Mouse (Mus musculus): ENCODE measurements around the gene Cd6. TPM values are rescaled to one million over a fixed set of nuclear protein-coding genes. Genes with fewer than 3 reads are reported as not detected.

The Cd6 gene
- polyA plus RNA-seq, 1 experiment from 2014 or later = not detected

- H3K9ac ChIP-seq (replicated peaks) = no peak overlapping the region
- H3K4me2 ChIP-seq (replicated peaks) = no peak overlapping the region
- H3K36me3 ChIP-seq = no peaks in the 10 kb centered on the region
- no peak overlapping the region for H3K4me3 ChIP-seq (replicated peaks)
- WGBS = 66% methylated on average over 11 of the region's 11 CpGs
- no peaks in the 10 kb centered on the region for H3K9me3 ChIP-seq
- 0 out of 2 replicates have a peak overlapping the region, but pooled peaks have one; percentile 1 for H3K27ac ChIP-seq
- ATAC-seq = peak; percentile 76
- H3K27me3 ChIP-seq = no peaks in the 10 kb centered on the region
- H3K4me1 ChIP-seq (replicated peaks) = peaks cover 15% of the 10 kb centered on the region
Observed at GRCm38 (mm10) chr19:10809428-10810175, 20.3 kb downstream of the Cd6 start.

- WGBS = 92% methylated on average over 12 of the region's 12 CpGs
- no peak overlapping the region for H3K4me3 ChIP-seq (replicated peaks)
- no peak overlapping the region for H3K4me2 ChIP-seq (replicated peaks)
- H3K4me1 ChIP-seq (replicated peaks) = peaks cover 15% of the 10 kb centered on the region
- peak; percentile 48; the same call in 1 of the 2 replicates for ATAC-seq
- H3K9ac ChIP-seq (replicated peaks) = no peak overlapping the region
- H3K9me3 ChIP-seq = no peaks in the 10 kb centered on the region
- no peaks in the 10 kb centered on the region for H3K36me3 ChIP-seq
- no peak overlapping the region for H3K27ac ChIP-seq
- no peaks in the 10 kb centered on the region for H3K27me3 ChIP-seq
Observed at GRCm38 (mm10) chr19:10808524-10809233, 21.2 kb downstream of the Cd6 start.

GRCm38 (mm10) chr19:10805661-10806285 is 24.1 kb downstream of the Cd6 start:
- Histone ChIP-seq H3K9ac (replicated peaks) (no peak overlapping the region), H3K4me2 (replicated peaks) (no peak overlapping the region), H3K27ac (no peak overlapping the region), H3K4me3 (replicated peaks) (no peak overlapping the region), H3K27me3 (no peaks in the 10 kb centered on the region), H3K36me3 (no peaks in the 10 kb centered on the region), H3K9me3 (no peaks in the 10 kb centered on the region), H3K4me1 (replicated peaks) (peaks cover 15% of the 10 kb centered on the region)
- ATAC-seq = no peak
- 86% methylated on average over 11 of the region's 11 CpGs for WGBS

- H3K9me3 ChIP-seq = no peaks in the 10 kb centered on the region
- no peak for ATAC-seq
- 82% methylated on average over 2 of the region's 2 CpGs for WGBS
- no peak overlapping the region for H3K4me2 ChIP-seq (replicated peaks)
- no peak overlapping the region for H3K9ac ChIP-seq (replicated peaks)
- H3K4me1 ChIP-seq (replicated peaks) = peaks cover 12% of the 10 kb centered on the region
- no peak overlapping the region for H3K27ac ChIP-seq
- H3K27me3 ChIP-seq = no peaks in the 10 kb centered on the region
- no peak overlapping the region for H3K4me3 ChIP-seq (replicated peaks)
- no peaks in the 10 kb centered on the region for H3K36me3 ChIP-seq
Observed at GRCm38 (mm10) chr19:10804850-10805660, 24.8 kb downstream of the Cd6 start.

GRCm38 (mm10) chr19:10803751-10804150 is 26.1 kb downstream of the Cd6 start:
- H3K4me2 ChIP-seq (replicated peaks) = no peak overlapping the region
- no peak overlapping the region for H3K4me3 ChIP-seq (replicated peaks)
- no peak overlapping the region for H3K27ac ChIP-seq
- H3K4me1 ChIP-seq (replicated peaks) = 0 out of 2 replicates have a peak, but pooled peaks cover under 1% of the 10 kb centered on the region
- no peaks in the 10 kb centered on the region for H3K27me3 ChIP-seq
- no peaks in the 10 kb centered on the region for H3K9me3 ChIP-seq
- no peak overlapping the region for H3K9ac ChIP-seq (replicated peaks)
- 68% methylated on average over 5 of the region's 5 CpGs for WGBS
- no peaks in the 10 kb centered on the region for H3K36me3 ChIP-seq
- ATAC-seq = no peak

- Histone ChIP-seq H3K4me3 (replicated peaks) (no peak overlapping the region), H3K9ac (replicated peaks) (no peak overlapping the region), H3K27me3 (no peaks in the 10 kb centered on the region), H3K9me3 (no peaks in the 10 kb centered on the region), H3K36me3 (no peaks in the 10 kb centered on the region), H3K27ac (no peak overlapping the region), H3K4me1 (replicated peaks) (no peaks in the 10 kb centered on the region), H3K4me2 (replicated peaks) (no peak overlapping the region)
- no peak for ATAC-seq
- 89% methylated on average over 6 of the region's 6 CpGs for WGBS
Observed at GRCm38 (mm10) chr19:10801906-10802305, 28.0 kb downstream of the Cd6 start.

- Histone ChIP-seq H3K27me3 (no peaks in the 10 kb centered on the region), H3K4me1 (replicated peaks) (no peaks in the 10 kb centered on the region), H3K36me3 (no peaks in the 10 kb centered on the region), H3K4me2 (replicated peaks) (no peak overlapping the region), H3K9me3 (no peaks in the 10 kb centered on the region), H3K27ac (no peak overlapping the region), H3K9ac (replicated peaks) (no peak overlapping the region), H3K4me3 (replicated peaks) (no peak overlapping the region)
- WGBS = 69% methylated on average over 6 of the region's 6 CpGs
- no peak for ATAC-seq
Observed at GRCm38 (mm10) chr19:10801070-10801469, 28.8 kb downstream of the Cd6 start.

- Histone ChIP-seq H3K36me3 (no peaks in the 10 kb centered on the region), H3K27ac (no peak overlapping the region), H3K4me1 (replicated peaks) (0 out of 2 replicates have a peak, but pooled peaks cover 2% of the 10 kb centered on the region), H3K9me3 (no peaks in the 10 kb centered on the region), H3K4me3 (replicated peaks) (no peak overlapping the region), H3K4me2 (replicated peaks) (no peak overlapping the region), H3K27me3 (no peaks in the 10 kb centered on the region), H3K9ac (replicated peaks) (no peak overlapping the region)
- no peak for ATAC-seq
- 93% methylated on average over 17 of the region's 17 CpGs for WGBS
Observed at GRCm38 (mm10) chr19:10799155-10799554, 30.7 kb downstream of the Cd6 start.

GRCm38 (mm10) chr19:10798576-10798975 is 31.3 kb downstream of the Cd6 start:
- WGBS = 72% methylated on average over 10 of the region's 10 CpGs
- Histone ChIP-seq H3K4me2 (replicated peaks) (no peak overlapping the region), H3K4me1 (replicated peaks) (0 out of 2 replicates have a peak, but pooled peaks cover 2% of the 10 kb centered on the region), H3K27ac (no peak overlapping the region), H3K4me3 (replicated peaks) (no peak overlapping the region), H3K9ac (replicated peaks) (no peak overlapping the region), H3K9me3 (no peaks in the 10 kb centered on the region), H3K36me3 (no peaks in the 10 kb centered on the region), H3K27me3 (no peaks in the 10 kb centered on the region)
- ATAC-seq = no peak

- Histone ChIP-seq H3K9ac (replicated peaks) (no peak overlapping the region), H3K9me3 (no peaks in the 10 kb centered on the region), H3K27me3 (no peaks in the 10 kb centered on the region), H3K27ac (no peak overlapping the region), H3K4me3 (replicated peaks) (no peak overlapping the region), H3K4me2 (replicated peaks) (no peak overlapping the region), H3K36me3 (no peaks in the 10 kb centered on the region), H3K4me1 (replicated peaks) (0 out of 2 replicates have a peak, but pooled peaks cover 2% of the 10 kb centered on the region)
- ATAC-seq = no peak
- WGBS = 90% methylated on average over 1 of the region's 1 CpGs
Observed at GRCm38 (mm10) chr19:10794916-10795315, 34.9 kb downstream of the Cd6 start.

GRCm38 (mm10) chr19:10793044-10793443 is 36.8 kb downstream of the Cd6 start:
- Histone ChIP-seq H3K36me3 (no peaks in the 10 kb centered on the region), H3K9me3 (no peaks in the 10 kb centered on the region), H3K4me1 (replicated peaks) (0 out of 2 replicates have a peak, but pooled peaks cover 2% of the 10 kb centered on the region), H3K9ac (replicated peaks) (no peak overlapping the region), H3K4me2 (replicated peaks) (no peak overlapping the region), H3K27ac (no peak overlapping the region), H3K27me3 (no peaks in the 10 kb centered on the region), H3K4me3 (replicated peaks) (no peak overlapping the region)
- WGBS = 44% methylated on average over 3 of the region's 3 CpGs
- no peak for ATAC-seq
